Mouse (Mus musculus) heart, adult 9 months (tissue): ENCODE measurements at regions not wholly inside any gene's neighbourhood (a gene's known extent, or its start where the extent isn't known, plus 50 kb on each side); places are given as distances from the start of the nearest gene placed in this dataset.

Experiments
- DNase-seq, 2 experiments: peaks; one replicate each; pipeline ENCODE4 v3.0.0; 2022; ENCODE audit warnings: low spot score in 2 of 2

DNA sequence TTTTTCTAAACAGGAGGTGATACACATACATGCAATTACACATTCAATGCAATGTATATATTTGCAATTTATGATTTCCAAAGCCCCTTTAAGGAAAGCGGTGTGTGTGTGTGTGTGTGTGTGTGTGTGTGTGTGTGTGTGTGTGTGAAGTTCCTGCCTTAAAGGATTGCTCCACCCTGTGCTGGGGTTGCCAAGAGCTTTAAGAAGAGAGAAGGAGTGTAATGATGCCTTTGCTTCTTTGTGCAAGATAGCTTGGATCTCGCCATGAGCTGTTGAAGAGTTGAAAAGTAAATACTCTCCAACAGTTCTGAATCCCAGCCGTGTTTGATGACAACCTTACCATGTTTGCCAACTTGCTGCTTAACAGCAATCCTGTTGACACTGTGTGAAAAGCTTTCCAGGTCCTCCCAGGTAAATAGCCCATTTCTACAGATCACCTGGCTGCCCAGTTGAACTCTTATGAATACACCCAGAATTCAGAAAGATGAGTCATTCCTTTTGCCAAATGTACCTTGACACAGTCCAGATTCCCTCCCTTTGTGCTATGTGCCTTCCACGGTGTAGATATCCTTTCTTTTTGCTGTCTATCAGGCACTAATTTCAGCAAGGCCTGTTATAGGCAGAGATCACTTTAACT is 216.3 kb downstream of the Ikzf2 start:
- no peak for DNase-seq

DNA sequence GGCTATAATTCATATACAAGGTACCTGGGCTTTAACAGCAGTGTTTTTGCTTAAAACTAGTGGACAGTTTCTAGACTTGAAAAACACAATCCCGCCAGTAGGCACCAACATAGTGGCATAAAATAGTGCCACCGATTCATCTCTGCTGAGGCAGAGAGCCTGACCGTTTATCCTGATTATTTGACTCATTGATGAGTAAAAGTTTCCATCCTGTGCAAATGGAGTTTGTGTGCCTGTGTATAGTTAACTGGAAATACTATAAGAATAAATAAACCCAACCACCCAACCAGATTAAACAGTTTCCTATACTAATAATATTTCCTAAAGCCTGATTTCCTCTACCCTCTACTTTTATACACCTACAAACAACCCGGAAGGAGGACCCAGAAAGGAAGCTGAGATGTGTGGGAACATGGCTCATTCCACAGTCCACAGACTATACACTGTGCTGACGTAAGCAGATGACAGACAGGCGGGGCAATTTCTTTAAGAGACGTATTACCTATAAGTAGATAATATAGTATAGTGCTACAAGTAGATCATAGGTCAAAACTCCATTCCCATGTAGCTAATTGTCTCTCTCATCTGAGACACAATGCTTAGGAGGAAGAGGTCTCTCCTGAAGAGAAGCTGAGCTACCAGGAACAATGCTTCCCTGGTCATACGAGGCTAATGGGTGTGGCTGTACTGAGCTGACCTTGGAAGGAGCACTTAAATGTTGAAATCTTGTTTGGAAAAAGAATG is 217.7 kb downstream of the Ikzf2 start:
- no peak for DNase-seq

DNA sequence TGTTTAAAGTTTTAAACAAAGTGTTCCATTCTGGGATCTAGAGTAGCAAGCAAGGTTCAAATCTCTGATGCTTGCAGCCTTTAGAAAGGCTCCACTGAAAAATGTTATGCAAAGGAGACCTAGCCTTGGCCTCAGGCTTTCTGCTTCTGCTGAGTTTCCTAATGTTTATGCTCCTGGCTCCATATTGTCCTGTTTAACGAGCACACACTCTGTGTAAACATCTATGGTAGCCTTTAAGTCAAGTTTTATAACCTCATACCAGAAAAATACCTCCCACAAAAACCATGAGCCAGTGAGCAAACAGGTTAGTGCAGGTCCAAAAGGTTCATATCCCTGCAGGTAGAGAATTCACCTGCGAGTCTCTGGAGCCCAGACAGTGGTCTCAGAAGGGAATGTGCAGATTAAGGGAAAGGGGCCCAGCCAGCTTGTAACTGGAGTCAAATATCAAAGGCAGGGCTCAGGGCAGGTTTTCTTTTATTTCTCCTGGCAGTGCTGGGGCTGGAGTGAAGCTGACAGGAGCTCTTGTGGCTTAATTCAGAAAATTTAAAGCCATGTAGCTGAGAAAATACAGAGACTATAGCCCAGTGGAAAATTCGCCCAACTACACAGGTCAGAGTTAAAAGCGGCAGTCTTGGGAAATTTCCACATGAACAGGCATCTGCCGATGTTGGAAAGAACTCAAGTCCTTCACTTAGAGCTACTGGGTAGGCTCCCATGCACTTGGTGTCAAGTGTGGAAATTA is 220.3 kb downstream of the Ikzf2 start:
- peak; percentile 2 to 3 for DNase-seq

DNA sequence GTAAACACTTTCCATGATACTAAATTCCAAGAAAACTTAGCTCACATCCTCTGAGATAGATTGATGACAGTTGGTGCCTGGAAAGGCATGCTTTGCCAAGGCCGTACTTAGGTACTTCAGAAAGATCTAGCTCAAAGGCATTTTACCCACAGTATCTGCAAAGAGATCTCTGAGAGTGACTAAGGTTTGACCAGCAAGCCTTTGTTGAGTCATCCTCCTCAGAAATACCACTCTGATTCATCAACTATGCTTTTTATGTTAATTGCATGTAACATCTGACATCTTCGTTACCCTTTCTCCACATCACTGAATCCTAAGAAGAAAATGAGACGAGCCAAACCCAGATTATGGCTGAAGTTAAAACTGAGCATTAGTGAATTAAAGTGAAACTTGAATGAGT is 225.9 kb downstream of the Ikzf2 start:
- DNase-seq, result no peak

DNA sequence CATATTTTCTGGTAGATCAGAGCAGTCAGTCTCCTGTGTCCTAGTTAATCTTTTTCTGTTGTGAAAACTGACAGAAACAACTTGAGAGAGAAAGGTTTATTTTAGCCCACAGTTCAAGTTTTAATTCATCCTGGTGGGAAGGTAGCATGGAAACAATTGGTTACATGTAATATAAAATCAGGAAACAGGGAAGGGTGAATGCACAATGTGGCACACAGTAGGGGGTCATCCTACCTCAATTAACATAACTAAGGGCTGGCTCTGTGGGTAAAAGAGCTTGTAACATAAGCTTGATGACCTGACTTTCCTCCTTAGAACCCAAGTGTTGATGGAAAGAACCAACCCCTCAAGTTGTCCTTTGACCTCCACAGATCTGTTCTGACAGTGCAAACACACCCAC is 227.1 kb downstream of the Ikzf2 start:
- no peak for DNase-seq

DNA sequence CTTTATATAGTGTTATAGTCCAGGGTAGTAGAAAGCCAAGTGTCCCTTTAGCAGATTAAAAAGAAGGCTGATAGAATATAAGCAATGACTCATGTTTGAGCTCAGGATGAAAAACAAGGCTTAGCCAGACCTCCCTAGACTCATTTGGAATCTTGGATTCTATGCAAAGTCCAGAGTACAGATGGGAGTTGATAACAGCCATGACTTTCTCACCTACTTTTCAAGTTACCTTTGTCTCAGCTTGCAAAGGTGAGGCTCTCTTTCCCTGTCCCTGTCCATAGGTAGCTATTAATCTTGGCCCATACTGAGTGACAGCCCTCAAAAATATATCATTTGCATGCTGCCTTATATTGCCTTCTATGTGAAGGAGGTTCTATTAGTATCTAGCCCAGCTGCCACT is 229.6 kb downstream of the Ikzf2 start:
- no peak for DNase-seq

DNA sequence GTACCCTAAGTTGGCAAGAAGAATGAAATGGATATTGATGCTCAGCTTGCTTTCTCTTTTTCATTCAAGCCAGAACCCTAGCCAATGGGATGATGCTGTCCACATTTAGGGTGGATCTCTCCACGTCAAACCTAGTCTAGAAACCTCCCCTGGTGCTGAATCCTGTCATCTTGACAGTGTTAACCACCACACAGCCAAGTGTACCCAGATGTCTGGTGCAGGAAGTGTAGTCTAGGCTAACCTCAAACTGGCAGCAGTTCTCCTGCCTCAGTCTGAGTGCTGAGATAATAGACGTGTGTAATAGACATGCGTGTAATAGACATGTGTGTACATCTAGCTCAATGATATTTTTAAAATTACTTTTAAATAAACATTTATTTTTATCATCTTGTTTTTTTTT is 233.1 kb downstream of the Ikzf2 start:
- no peak for DNase-seq

DNA sequence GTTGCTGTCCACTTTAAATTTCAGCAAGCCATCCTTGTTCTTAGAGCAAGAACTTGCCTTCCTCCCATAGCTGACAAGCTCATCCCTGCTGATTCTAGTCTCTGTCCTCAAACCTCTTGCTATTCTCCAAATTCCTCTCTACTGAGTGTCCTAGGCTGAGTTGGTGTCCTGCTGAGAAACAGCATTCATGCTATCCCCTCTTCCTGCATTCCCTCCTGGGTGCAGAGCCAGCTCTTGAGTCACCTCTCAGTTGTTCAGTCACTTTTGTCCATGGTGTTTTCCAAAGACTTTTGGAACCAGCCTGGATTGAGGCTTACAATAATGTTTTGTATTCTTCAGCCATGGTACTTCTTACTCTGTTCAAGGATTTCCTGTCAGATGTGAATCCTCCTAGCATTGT is 234.1 kb downstream of the Ikzf2 start:
- DNase-seq, result no peak

DNA sequence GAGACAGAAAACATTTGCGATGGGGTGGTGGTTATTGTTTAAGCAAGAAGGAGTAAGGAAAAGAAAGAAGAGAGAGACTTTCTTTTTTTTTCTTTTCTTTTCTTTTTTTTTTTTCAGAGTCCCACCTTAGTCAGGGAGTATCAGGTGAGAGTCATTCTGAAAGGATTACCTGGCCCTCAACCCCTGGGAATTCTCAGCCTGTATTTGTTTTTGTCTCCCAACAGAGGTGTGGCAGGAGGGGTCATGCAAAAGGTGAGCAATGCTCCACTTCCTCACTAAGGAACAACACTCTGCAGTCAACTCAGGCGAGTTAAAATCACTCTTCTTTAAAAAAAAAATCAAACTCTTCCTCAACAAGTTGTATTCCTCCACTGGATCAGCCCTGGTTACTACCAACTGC is 236.6 kb downstream of the Ikzf2 start:
- no peak for DNase-seq

DNA sequence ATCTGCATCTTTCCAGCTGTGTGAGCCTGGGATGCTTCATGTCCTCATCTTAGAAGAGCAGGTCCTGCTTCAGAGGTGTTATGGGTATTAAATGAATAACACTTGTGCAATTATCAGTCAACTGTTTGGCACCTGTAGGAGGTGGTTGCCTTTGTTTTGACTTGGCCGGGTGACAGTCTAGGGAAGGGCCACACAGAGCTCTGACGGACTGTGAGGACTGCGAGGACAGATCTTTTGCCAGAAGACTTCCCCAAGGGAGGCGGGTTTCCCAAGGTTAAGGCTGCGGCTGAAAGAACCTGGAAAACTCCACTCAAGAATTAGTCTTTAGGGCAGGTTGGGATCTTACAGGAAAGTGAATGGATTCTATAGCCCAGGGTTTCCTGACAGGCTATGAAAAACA is 239.8 kb downstream of the Ikzf2 start:
- DNase-seq, result no peak

DNA sequence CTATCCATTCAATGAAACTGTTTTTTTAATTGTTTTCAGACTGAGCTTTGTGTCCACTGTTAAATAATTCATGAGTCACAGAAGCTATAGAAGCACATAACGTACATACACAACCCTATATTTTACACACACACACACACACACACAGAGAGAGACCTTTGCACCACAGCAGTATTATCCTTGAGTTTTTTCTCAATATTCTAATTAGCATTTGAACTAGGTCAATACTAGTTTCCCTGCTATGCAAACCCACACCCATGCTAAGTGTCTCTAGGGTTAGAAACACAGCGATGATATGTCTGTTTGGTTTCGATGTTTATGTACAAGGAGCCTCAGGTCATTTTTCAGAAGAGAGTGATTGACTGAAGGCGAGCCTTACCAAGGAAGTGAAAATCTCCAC is 242.3 kb downstream of the Ikzf2 start:
- DNase-seq, result no peak

DNA sequence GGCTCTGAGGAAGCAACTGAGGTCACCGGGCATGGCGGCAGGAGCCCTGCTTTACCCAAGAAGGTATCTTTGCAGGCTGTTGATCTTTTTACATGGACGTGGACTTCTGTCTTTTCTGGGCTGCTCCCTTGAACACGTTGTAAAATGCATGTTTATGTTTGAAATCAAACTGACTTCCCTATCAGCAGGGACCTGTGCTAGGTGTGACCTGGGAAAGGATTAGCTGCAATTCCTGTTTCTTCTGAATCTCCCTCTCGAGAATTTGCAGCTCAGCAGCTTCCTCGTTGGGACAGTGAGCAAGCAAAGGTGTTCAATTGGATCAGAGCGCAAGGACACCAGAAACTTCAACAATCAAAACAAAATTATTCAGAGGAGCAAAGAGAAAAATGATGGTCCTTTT is 243.6 kb downstream of the Ikzf2 start:
- DNase-seq, result no peak

DNA sequence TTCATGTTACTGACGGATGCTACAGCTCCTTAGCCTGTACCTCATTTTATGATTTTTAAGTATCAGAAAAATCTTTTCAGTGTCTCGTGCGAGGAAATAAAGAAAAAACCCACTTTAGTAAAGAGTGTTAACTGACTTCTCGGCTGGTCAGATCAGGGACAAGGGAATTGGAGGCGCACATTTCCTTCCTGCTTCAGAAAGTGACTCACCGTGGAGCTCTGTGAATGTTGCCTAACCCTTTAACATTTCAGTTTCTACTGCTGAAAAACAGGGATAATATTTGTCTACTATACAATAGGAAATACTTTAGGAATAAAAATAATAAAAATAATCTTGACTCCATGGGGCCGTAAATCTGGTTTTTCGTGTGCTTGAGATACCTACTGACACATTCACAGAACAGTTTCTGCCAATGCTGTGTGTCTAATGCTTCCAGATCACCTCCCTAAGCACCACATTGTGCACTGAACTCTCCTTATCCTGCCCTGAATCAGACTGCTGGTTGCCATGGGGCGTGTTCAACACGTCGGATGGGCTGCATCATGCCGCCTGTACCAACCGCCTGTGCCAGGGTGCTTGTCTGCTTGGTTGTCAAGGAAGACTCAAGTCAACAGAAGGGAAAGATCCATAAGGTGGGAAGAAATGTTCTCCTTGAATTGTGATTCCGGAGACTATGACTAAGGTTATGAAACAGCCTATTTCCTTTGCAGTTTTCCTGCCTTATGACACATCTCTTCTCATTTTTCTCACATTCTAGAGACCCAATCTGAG is 246.3 kb downstream of the Ikzf2 start:
- DNase-seq, result no peak

DNA sequence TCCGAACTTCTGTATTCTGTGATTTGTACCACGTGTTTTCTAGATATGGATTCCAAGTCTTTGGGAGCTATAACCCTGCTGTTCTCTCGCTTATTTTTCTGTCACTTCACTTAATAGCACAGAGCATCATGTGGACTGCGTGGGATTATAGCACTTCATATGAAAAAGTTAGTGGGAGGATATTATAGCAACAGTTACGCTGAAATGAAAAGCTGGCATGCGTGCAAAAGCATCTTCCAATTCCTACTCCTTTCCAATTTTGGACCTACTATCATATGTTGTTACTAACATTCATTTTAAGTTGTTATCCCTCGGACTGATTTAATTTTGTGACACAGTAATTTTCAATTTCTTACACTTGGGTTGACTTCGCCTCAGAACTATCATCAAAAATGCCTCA is 250.0 kb downstream of the Ikzf2 start:
- DNase-seq, result no peak

DNA sequence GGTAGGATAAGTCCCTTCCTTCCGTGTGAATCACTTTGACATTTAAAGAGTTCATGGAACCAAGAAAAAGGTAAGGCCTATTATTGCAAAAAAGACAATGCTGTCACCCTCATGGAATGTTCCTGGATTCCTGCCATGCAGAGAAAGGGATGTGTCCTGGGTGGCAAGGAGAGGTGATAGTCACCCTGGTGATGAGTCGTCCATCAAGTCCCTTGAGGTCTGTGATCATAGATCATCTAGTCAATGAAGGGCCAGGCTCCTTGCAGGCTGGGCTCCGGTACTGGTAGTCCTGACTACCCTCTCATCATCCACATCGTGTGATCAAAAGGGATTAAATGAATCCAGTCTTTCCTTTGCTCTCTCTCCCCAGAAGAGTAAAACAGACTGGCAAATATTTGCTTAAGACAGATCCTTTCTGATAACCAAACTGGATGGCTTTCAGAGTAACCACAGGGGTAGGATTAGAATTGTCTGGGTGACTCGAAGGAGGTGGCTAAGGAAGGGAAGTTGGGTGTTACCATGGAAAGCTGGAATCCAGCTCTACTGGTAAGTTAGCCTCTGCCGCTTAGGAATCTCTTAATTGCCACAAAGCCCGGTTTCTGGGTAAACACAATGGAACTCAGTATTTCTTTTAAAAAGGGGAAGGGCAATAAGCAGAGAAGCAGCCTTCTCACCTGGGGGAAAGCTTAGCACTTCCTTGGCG is 253.2 kb downstream of the Ikzf2 start:
- DNase-seq, result no peak

DNA sequence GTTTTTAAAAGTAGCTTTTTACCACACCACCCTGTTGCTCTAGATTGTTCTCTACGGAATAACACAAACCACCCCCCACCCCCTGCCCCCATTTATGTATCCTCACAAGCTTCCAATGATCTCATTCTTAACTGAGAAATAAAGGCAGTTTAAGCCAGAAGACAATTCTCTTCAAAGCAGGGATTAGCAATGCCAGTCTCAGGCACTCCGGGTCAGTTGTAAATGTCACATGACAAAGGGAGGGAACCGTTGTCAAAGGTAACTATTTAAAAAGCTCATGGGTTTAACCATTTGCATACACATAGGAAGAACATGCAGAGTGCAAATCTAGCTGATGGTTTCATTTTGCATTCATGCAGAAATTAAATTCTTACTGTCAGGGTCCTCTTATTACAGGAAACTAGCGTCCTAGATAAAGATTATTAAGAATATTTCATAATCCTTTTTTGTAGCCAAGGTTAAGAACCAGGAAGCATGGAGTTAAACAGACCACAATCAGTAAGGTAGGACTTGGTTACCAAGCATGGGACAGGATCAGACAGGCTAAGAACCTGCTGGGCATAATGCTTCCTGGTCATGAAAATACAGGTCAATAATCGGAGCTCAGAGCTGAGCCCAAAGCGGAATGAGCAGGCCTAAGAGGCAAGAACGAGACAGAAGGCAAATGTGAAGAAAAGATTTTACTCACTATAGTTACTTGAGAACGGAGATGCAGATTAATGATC is 256.2 kb downstream of the Ikzf2 start:
- DNase-seq, result no peak

DNA sequence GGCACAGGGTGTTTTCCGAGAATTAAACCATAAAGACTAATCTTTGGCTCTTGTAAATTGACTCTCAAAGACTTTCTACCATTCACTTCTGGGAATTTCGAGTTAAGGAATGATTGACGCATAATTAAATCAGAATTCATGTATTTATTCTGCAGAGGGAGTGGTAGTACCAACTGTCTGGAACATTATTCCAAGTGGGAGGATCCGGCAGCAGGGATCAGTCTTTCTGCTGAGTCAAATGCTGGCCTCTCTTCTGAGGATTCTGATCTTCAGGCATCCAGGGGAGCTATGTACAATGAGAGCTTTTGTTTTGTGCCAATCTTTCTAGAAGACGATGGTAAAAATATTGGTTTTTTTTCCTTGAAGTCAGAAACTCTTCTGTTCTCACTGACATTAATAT is 257.4 kb downstream of the Ikzf2 start:
- DNase-seq, result no peak

DNA sequence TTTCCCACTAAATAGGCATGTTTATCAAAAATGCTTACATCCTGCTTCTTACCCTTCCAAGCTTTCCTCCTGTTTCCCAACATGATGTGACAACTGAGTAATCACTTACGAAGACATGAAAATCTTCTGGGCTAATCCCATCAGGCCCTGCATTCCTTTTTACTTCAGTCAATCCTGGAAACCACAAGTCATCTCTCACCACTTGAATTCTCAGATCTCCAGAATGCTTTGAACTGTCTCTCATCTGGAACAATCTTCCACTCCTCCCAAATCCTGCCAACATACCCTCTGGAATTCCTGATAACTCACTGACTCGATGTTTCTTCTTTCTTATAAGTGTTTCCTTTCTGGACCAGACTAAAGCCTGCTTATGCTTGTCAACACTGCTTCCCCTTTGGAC is 289.4 kb downstream of the Ikzf2 start:
- DNase-seq, result no peak

DNA sequence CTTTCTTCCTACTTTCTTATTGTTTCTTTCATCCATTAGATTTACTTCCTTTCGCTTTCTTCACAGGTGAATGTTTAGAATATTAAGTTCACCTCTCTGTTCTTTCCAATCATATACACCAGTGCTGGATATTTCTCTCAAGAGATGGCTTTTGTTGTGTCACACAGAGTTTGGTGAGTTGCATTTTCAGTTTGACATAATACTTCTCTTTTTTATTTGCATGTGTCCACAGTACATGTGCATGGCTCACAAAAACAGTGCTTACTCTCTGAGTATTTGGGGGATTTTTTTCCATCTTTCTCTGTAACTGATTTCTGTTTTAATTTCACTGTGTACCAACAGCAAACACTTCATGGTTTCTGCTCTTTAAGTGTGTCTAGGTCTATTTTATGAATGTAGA is 274.5 kb upstream of the Erbb4 start:
- DNase-seq, result no peak

DNA sequence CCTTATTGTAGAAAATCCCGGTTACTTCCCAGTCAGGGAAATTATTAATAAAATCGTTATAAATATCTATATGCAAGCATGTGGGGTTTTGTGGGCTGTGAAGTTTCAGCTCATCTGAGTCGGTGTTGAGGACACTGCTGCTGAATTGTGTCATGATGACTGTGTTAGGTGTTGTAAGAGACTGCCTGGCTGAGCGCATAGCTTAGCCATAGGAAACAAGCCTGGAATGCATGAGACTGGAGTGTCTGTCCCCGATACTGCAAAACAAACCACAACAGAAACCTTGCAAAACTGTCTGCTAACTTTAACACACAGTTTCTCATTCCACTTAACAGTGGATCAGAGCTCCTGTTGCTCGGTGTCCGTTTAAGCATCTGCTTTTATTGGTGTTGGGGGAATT is 271.9 kb upstream of the Erbb4 start:
- no peak for DNase-seq
